Mouse (Mus musculus) retina, adult 2 months (tissue): ENCODE results near the gene Gm5767.

Experiments used
- DNase-seq: peaks from one replicate; pipeline ENCODE4 v3.0.0-alpha.2; 2012; ENCODE audit warnings: low read depth, low spot score

Gm5767 gene

GRCm38 (mm10) chr16:8680470-8680869 is at the start of gene Gm5767:
Gm5767 (plus strand) TSS chr16:8680770.
- no peak for DNase-seq

GRCm38 (mm10) chr16:8631428-8631827 is 49.1 kb upstream of the Gm5767 start:
- DNase-seq, result no peak

- no peak for DNase-seq
Observed at GRCm38 (mm10) chr16:8636867-8637216, 43.7 kb upstream of the Gm5767 start.

GRCm38 (mm10) chr16:8637217-8638051 is 43.1 kb upstream of the Gm5767 start, which contains the start of the genes Pmm2 and Tmem186:
Pmm2 (plus strand) TSS chr16:8637674.
Tmem186 (minus strand) TSS chr16:8637712.
- DNase-seq, result peak; percentile 77

- DNase-seq, result no peak
Observed at GRCm38 (mm10) chr16:8638131-8638530, 42.4 kb upstream of the Gm5767 start.

GRCm38 (mm10) chr16:8639466-8640191 is 40.9 kb upstream of the Gm5767 start:
- no peak for DNase-seq

GRCm38 (mm10) chr16:8643855-8644254 is 36.7 kb upstream of the Gm5767 start:
- DNase-seq, result no peak

GRCm38 (mm10) chr16:8645546-8645945 is 35.0 kb upstream of the Gm5767 start:
- no peak for DNase-seq

- no peak for DNase-seq
Observed at GRCm38 (mm10) chr16:8650007-8650406, 30.6 kb upstream of the Gm5767 start.

GRCm38 (mm10) chr16:8655108-8655507 is 25.5 kb upstream of the Gm5767 start:
- no peak for DNase-seq

GRCm38 (mm10) chr16:8655599-8655998 is 25.0 kb upstream of the Gm5767 start:
- DNase-seq, result no peak

- DNase-seq, result no peak
Observed at GRCm38 (mm10) chr16:8656256-8656655, 24.3 kb upstream of the Gm5767 start.

GRCm38 (mm10) chr16:8658349-8658748 is 22.2 kb upstream of the Gm5767 start:
- DNase-seq, result no peak

GRCm38 (mm10) chr16:8658764-8659163 is 21.8 kb upstream of the Gm5767 start:
- no peak for DNase-seq

- no peak for DNase-seq
Observed at GRCm38 (mm10) chr16:8663022-8663421, 17.5 kb upstream of the Gm5767 start.

GRCm38 (mm10) chr16:8663606-8664539 is 16.7 kb upstream of the Gm5767 start:
- no peak for DNase-seq

GRCm38 (mm10) chr16:8665367-8665766 is 15.2 kb upstream of the Gm5767 start:
- no peak for DNase-seq

- DNase-seq, result no peak
Observed at GRCm38 (mm10) chr16:8666452-8666851, 14.1 kb upstream of the Gm5767 start.

- DNase-seq, result no peak
Observed at GRCm38 (mm10) chr16:8667261-8667660, 13.3 kb upstream of the Gm5767 start.

GRCm38 (mm10) chr16:8667814-8668213 is 12.8 kb upstream of the Gm5767 start:
- DNase-seq, result no peak

- no peak for DNase-seq
Observed at GRCm38 (mm10) chr16:8668386-8668785, 12.2 kb upstream of the Gm5767 start.

GRCm38 (mm10) chr16:8669432-8669831 is 11.1 kb upstream of the Gm5767 start:
- no peak for DNase-seq
